Mouse (Mus musculus): Measurements from ENCODE around the gene Cenpn.

Cenpn gene

DNA sequence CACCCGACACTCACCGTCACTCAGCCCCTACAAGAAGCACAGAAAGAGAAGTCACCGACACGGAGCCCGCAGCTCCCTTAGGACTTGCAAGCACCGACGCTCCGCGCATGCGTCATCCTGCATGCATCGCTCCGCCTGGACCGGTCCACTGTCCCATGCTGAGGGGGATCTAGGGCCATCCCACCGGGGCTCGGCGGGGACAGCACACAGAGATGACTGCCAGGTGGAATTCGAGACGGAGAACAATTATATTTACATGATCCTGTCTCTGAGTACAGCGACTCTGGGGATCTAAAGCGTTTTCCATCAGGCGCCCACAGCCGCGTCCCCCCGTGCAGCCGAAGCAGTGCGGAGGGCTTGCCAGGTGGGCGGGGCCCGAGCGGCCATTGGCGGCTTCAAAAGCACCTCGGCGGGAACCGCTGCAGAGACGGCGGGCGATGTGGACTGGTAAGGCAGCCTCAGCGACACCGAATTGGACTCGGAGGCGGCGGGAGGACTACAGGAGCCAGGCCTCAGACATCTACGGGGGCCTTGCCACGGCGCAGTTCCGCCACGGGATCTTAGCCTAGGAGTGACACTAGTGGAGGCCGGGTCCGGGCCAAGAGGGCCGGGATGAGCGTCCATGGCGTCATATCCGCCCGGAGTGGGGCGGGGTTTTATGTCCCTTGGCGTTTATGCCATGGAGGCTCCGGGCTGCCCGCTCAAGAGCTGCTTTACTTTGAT is at the start of gene Cenpn, which contains the start of gene Cmc2:
Gene Cenpn (plus strand): TSS at position 394 of the 723 bp plus-strand sequence.
Gene Cmc2 (minus strand): TSS at position 119 of the 723 bp plus-strand sequence.
- DNase-seq (ENCODE audit: low spot score in 2 of 2), result peak; percentile 87 to 93

DNA sequence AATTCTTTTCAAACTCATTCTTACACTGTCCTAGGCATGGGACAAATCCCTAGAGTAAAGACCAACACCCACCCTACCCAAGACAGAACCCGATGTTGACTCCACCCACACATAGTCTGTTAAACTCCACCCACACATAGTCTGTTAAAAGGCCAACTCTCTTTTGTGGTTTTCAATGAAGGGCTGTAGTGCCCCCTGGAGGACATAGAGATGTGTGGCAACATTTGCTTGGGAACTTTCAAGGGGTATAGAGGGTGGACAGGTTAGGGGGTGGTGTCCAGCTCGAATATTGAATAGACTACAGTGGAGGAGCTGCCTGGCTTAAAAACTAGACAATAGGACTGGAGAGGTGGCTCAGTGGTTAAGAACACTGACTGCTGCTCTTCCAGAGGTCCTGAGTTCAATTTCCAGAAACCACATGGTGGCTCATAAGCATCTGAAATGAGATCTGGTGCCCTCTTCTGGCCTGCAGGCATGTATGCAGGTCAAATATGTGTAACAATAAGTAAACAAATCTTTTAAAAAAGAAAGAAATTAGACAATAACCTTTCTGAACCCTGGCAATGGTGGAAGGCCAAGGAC is 48.7 kb upstream of the Cenpn start:
- peak in 1 of 2 experiments; percentile 22 for DNase-seq (ENCODE audit: low spot score in 2 of 2)

GRCm38 (mm10) chr8:116873586-116873985 is 47.9 kb upstream of the Cenpn start:
- no peak for DNase-seq (ENCODE audit: low spot score in 2 of 2)

DNA sequence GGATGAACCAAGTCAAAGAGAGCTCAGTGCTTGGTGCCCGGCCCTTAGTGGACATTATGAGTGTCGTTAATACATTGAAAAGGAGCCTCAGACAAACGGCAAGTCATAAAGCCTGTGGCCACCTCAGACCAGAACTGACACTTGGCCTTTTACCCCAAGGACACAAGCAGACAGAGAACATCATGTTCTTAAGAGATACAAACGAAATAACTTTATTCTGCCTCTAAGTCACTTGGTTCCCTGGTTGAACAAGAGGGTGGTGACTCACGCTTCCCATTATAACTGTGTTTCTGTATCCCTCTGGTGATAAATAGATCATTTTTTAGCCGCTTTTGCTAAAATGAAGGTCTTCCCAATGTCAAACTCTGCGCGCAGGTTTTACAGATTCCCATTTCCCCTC is 47.5 kb upstream of the Cenpn start:
- no peak for DNase-seq (ENCODE audit: low spot score in 2 of 2)

- DNase-seq (ENCODE audit: low spot score in 2 of 2), result no peak
Measured at GRCm38 (mm10) chr8:116875798-116876450, 45.6 kb upstream of the Cenpn start.

DNA sequence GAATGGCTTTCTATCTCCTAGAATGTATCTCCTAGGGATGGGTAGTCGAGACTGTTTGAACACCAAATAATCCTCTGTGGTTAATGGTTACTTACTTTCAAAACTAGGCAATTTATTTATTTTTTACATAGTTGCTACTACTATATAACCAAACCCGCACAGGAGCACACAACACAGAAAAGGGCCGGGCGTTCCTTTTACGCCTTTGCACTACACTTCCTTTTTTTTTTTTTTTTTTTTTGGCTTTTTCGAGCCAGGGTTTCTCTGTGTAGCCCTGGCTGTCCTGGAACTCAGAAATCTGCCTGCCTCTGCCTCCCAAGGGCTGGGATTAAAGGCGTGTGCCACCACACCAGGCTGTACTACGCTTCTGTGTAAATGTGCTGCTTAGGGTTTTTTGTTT is 40.1 kb upstream of the Cenpn start:
- no peak for DNase-seq (ENCODE audit: low spot score in 2 of 2)

GRCm38 (mm10) chr8:116887813-116888212 is 33.7 kb upstream of the Cenpn start:
- no peak for DNase-seq (ENCODE audit: low spot score in 2 of 2)

DNA sequence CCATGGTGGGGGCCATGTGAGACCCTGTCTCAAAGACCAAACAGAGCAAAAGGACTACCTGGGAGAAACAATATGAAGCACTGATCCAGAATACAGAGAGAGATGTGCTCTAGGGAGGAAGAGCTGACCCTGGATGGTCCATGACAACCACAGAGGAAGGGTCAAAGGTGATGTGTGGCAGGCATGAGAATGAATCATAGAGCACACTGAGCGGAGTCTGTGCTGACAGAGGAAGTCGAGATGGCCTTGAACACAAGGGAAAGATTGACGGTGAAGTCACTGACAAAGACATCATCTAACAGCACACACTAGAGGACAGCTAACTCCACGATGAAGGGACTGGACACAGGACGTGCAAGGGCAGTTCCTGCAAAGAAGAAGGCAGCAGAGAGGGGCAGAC is 30.1 kb upstream of the Cenpn start:
- no peak for DNase-seq (ENCODE audit: low spot score in 2 of 2)

- no peak for DNase-seq (ENCODE audit: low spot score in 2 of 2)
Measured at GRCm38 (mm10) chr8:116892130-116892529, 29.4 kb upstream of the Cenpn start.

- no peak for DNase-seq (ENCODE audit: low spot score in 2 of 2)
Measured at GRCm38 (mm10) chr8:116892636-116893035, 28.9 kb upstream of the Cenpn start.

GRCm38 (mm10) chr8:116893938-116894337 is 27.6 kb upstream of the Cenpn start:
- DNase-seq (ENCODE audit: low spot score in 2 of 2), result no peak

DNA sequence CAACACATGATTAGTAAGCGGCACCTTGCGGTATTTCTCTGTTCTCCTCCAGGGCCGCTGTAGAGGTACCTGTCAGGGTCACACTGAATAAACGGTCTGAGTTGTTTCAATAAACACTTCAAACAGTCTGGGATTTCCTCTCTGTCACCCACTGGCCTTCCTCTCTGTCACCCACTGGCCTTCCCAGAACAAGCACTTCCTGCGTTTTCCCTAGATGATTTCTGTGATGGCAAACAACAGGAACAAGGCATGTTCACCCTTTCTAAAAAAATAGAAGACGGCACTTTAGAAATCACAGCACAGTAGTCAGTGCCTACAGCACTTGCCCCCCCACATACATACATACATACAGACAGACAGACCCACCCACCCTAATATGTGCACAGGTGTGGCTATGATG is 26.0 kb upstream of the Cenpn start:
- no peak for DNase-seq (ENCODE audit: low spot score in 2 of 2)

DNA sequence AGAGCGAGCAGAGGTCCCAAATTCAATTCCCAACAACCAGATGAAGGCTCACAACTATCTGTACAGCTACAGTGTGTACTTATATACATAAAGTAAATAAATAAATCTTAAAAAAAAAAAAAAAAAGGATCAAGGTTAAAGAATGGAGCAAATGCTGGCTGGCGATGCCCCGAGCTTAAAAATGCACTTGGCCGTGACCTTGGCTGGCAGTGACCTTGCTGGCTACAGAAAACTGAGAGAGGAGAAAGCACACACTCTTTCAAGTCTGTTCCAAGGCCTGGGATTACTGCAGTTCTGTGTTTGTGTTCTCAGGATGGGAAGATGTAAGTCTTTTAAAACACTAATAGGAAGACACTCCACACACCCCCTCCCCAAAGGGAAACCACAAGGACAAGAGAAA is 16.8 kb upstream of the Cenpn start:
- DNase-seq (ENCODE audit: low spot score in 2 of 2), result no peak

- DNase-seq (ENCODE audit: low spot score in 2 of 2), result no peak
Measured at GRCm38 (mm10) chr8:116905252-116905651, 16.3 kb upstream of the Cenpn start.

GRCm38 (mm10) chr8:116905836-116906235 is 15.7 kb upstream of the Cenpn start:
- DNase-seq (ENCODE audit: low spot score in 2 of 2), result no peak

- no peak for DNase-seq (ENCODE audit: low spot score in 2 of 2)
Measured at GRCm38 (mm10) chr8:116921005-116921336, 559 bp upstream of the Cenpn start.

DNA sequence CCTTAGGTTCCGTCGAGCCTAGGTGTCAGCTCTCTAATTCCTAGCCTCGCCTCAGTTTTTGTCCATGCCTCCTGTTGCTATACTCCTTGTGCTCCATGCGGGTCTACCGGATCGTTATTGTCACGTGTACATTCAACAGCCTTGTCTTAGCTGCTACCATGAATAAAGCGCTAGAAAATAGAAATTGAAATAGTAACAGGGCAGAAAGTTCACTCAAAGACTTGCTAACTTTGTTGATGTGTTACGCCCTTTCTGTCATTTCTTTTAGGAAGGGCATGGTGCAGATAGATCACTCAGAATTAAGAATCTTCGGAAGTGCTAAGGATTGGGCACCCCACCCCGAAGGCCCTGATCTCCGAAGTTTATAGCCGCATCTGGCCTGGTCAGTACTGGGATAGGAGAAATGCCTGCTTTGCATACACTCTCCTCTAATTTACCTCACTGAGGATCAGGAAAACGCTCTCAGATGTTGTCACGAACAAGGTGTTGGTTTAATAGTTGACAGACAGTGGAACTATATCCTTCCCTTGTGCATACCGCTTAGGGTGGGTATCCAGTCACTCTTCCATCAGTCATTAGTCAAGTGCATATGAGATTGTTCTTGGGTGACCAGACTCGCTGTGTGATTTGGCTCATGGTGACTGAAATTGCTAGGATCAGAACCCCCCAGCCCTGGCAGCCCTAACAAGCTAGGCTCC is 679 bp downstream of the Cenpn start:
- no peak for DNase-seq (ENCODE audit: low spot score in 2 of 2)

DNA sequence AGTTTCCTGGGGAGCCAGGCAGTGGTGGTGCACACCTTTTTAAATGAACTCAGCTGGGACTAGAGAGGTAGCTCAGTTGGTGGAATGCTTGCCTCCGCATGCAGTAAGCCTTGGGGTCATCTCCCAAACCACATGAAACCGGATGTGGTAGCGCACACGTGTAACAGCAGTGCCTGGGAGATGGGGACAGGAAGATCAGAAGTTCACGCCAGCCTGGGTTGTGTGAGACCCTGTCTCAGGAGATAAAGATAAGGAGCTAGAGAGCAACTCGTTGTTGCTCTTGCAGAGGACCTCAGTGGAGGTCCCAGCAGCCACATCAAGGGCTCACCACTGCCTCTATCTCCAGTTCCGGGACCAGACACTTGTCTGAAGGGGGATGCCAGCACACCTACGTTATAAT is 2.0 kb downstream of the Cenpn start:
- no peak for DNase-seq (ENCODE audit: low spot score in 2 of 2)

- DNase-seq (ENCODE audit: low spot score in 2 of 2), result no peak
Measured at GRCm38 (mm10) chr8:116927880-116928279, 6.3 kb downstream of the Cenpn start.

GRCm38 (mm10) chr8:116928588-116928987 is 7.1 kb downstream of the Cenpn start:
- DNase-seq (ENCODE audit: low spot score in 2 of 2), result no peak

- DNase-seq (ENCODE audit: low spot score in 2 of 2), result no peak
Measured at GRCm38 (mm10) chr8:116934976-116935375, 13.4 kb downstream of the Cenpn start.

DNA sequence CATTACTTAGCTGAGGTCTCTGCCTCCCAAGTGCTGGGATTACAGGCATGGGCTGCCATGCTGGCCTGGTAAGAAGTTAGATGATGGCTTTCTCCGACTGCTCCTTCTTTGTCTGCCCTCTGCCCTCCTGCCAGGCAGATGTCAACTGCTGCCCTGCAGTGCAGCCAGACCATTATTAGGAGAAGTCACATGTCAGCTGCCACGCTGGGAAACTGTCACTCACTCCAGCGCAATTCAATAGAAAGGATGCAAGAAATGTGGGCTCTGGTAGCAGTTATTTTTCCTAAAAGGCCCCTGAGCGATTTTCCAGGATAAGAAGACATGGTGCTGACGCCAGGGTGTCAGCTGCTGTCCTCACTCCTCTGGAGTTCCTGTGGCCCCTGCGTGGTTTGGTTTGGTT is 14.0 kb downstream of the Cenpn start:
- no peak for DNase-seq (ENCODE audit: low spot score in 2 of 2)

Measured in right cerebral cortex, adult 2 months (tissue).